Mouse (Mus musculus): ENCODE results near the gene Serpina3c. TPM values are rescaled to one million over a fixed set of nuclear protein-coding genes. Genes with fewer than 3 reads are reported as not detected.

Gene Serpina3c
- under 1 TPM; 0.23 to 0.37 TPM for total RNA-seq (2021)
- long read RNA-seq, experiment 1 = 0 reads
- long read RNA-seq, experiment 2 = 0 reads

DNA sequence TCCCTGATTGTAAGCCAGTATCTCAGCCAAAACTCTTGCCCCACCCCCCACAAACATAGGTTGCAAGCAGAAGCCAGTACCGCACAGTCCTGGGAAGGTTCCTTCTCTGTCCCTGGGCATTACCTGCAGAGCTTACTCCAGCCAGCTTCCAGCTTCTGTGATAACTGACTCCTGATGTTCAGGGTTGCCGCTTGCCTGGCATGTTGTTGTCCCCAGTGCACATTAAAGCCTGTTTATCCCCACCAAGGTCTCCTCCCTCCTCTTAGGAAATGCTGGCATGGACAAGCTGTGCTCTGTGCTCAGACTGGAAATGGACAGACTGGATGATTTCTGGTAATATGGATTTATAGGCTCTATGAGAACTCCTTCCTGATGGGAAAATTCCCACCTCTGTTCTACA lies at the start of gene Serpina3c:
Gene Serpina3c, minus strand, starts transcription at position 215 of the 400 bp plus-strand sequence.
- no peak for DNase-seq (ENCODE audit: low spot score in 2 of 2)
- Histone ChIP-seq H3K4me3 (no peak within 1 kb of the TSS), H3K27ac (no peak within 1 kb of the TSS)
- no peak for TF ChIP-seq CTCF (conservative IDR thresholded peaks at IDR 0.05)

DNA sequence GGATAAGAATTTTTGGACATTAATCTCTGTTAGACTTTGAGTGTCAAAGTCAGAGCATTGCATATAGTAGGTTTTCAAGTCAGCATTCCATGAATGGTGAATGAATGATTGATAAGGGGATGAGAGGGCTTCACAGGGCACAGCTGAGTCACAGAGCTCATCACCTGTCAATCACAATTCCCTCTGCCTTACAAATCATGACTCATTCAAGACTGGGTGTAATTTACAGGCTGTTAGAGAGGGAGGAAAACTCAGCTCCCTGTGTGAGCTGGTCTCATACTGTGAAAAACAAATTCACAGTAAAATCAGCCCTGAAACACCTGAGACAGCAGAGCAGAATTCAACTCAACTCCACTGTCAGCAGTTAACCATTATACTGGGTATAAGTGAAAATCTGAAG lies 37.2 kb upstream of the Serpina3c start:
- no peak for DNase-seq (ENCODE audit: low spot score in 2 of 2)
- TF ChIP-seq CTCF (conservative IDR thresholded peaks at IDR 0.05) = no peak
- no peak overlapping the region for H3K27ac ChIP-seq
- H3K4me3 ChIP-seq = no peak overlapping the region

DNA sequence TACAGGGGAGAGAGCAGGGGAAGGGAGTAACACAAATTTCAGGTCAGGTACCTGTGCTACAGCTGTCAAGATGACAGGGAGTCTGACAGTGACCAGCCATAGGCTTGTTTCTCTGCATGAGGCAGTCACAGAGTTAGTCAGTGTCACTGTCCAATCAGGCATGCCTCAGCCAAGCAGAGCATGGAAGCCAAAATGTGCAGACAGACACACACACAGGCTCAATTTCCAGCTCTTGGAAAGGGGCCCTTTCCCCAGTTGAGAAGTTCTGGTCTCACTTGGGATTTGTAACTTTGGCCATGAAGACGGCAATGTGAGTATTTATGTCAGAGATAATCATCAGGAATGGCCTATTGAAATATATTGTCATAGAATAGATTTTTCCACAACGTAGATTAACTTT lies 35.6 kb upstream of the Serpina3c start:
- Histone ChIP-seq H3K27ac (no peak overlapping the region), H3K4me3 (no peak overlapping the region)
- DNase-seq (ENCODE audit: low spot score in 2 of 2) = no peak
- no peak for TF ChIP-seq CTCF (conservative IDR thresholded peaks at IDR 0.05)

DNA sequence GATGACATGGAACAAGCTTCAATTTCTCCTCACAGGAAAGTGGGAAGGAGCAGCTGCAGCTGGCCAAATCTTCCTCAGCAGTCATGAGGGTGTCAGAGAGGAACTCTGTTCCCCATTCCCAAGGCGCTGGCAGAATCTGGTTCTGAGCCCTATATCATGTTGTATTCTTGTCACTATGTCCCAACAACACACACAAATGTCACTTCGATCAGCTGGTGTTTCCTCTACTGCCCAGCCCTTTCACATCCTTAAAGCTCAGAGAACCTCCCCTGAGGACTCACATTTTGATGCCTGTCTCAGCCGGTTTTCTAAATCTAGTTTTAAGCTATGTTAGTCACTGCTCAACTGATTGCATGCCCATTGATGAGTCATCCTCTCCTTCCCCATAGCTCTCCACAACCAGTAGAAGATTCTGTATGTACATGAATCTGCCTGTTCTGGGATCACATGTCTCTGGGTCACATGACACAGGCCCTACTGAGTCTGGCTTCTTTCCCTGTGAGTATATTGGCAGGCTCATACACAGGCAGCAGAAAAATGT lies 32.4 kb upstream of the Serpina3c start:
- Histone ChIP-seq H3K27ac (no peak overlapping the region), H3K4me3 (no peak overlapping the region)
- DNase-seq (ENCODE audit: low spot score in 2 of 2) = peak in 1 of 2 experiments; percentile 16
- TF ChIP-seq CTCF (conservative IDR thresholded peaks at IDR 0.05) = no peak

DNA sequence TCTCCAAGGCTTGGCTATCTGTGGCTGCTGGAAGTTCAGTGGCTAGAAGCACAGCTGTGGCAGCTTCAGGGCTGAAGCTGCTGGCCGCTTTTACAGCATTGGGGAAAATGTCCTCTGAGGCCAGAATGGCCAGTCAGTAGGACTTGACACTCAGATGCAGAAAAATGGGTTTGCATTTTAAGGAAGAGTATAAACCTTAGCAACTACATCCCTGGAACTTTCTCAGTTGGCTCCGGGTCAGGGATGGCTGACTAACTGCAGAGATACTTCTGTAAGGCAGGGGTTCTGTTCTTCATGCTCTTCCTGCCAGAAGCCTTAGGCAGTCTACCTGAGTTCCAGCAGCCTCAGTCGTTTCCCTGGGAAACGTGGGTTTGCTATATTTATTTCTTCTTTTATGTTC lies 31.4 kb upstream of the Serpina3c start:
- H3K4me3 ChIP-seq = no peak overlapping the region
- H3K27ac ChIP-seq = no peak overlapping the region
- no peak for TF ChIP-seq CTCF (conservative IDR thresholded peaks at IDR 0.05)
- no peak for DNase-seq (ENCODE audit: low spot score in 2 of 2)

DNA sequence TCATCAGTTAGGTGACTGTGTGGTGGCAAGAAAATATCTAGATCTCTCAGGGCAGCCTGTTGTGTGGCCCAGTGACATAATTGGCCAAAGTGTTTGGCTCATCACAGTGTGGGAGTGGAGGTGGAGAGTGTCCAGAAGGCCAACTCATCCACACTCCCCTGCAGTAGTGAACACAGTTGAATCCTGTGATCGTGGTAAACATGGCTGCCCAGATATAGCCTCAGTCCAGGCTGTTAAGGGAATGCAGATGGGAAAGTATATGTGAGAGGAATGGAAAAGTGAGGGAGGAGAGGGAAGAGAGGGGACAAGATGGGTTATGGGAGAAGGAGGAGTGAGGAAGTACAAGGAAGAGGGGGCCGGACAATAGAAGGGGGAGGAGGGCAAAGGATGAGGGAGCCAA lies 25.3 kb upstream of the Serpina3c start:
- no peak for TF ChIP-seq CTCF (conservative IDR thresholded peaks at IDR 0.05)
- no peak overlapping the region for H3K4me3 ChIP-seq
- no peak for DNase-seq (ENCODE audit: low spot score in 2 of 2)
- no peak overlapping the region for H3K27ac ChIP-seq

DNA sequence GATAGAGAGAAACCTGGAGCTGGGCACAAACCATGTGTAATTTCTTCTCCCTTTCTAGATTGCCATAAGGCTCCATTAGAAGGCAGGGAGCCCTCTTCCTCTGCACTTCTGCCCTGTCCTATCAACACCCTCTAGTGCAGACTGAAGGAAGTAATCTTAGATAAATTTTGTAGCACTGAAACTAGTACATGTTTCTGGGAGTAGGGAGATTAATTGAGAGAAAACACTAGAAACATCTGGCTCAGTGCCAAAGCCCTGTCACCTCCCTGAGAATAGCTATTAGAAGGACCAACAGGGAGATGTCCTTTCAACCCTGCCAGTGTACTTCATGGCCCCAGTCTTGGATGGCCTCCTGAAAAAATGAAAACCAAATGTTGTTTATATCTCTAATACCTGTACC lies 24.9 kb upstream of the Serpina3c start:
- no peak for DNase-seq (ENCODE audit: low spot score in 2 of 2)
- no peak overlapping the region for H3K4me3 ChIP-seq
- 0 out of 2 replicates have a peak, but pooled peaks have one; percentile 8 for TF ChIP-seq CTCF (conservative IDR thresholded peaks at IDR 0.05)
- H3K27ac ChIP-seq = no peak overlapping the region

DNA sequence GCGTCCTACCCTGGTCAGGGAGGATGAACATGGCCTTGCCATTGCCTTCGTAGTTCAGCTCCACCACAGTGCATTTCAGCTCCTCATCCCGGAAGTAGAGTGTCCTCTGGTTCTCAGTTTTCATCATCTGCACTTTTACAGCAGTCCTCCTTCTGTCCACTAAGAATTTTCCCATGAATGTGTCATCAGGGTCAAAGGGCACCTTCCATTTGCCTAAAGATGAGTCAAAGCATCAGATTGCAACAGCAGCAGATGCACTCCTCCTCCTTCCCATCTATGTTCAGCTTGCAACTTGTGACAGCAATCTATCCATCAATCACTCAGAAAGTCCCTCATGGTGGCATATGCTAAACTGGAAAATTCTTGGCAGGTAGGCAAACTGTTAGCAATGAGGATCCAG lies 22.0 kb upstream of the Serpina3c start:
- Histone ChIP-seq H3K4me3 (no peak overlapping the region), H3K27ac (no peak overlapping the region)
- TF ChIP-seq CTCF (conservative IDR thresholded peaks at IDR 0.05) = no peak
- DNase-seq (ENCODE audit: low spot score in 2 of 2) = peak in 1 of 2 experiments; percentile 43

DNA sequence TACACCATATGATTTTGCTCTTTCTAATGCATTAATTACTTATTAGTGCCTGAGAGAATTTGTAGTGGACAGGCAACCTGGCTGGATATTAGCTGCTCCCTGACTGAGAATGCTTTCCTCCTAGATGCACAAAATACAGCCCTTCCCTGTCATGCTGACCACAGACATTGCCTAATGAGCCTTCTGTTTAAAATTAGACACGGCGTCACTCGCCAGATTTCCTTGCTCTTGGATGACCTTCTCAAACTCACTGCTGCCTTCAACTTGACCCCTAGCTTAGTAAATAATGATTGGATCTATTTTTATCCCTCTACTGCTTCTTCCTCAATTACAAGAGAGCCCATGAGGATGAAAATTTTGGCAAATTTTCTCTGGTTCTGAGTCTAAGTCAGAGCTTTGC lies 21.1 kb upstream of the Serpina3c start:
- DNase-seq (ENCODE audit: low spot score in 2 of 2) = no peak
- no peak for TF ChIP-seq CTCF (conservative IDR thresholded peaks at IDR 0.05)
- no peak overlapping the region for H3K27ac ChIP-seq
- no peak overlapping the region for H3K4me3 ChIP-seq

DNA sequence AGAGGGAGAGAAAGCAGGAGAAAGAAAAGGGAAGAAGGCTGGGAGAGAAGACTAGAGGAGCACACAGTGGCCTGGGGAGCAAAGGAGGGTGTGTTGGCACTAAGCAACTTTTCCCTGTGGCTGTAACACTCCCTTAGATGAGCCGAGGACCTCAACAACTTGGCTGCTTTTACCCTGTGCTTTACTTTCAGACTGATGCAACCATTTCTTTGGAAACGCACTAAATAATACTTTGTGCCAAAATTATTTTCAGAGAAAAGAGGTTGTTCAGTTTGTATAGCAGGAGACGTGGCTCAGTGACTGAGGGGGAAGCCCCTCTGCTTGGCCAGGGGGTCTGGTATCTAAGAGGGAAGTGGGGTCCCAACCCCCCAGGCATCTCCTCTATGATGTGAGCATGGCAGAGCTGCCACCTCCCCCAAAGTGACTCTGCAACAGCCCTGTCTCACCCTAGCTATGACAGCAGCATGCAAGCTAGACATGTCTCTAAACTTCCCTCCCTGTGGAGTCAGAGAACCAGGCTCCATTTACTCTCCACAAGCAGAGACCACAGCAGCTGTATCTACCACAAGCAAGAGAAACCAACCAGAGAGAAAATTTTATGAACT lies 527 bp downstream of the Serpina3c start:
- Histone ChIP-seq H3K4me3 (no peak overlapping the region), H3K27ac (no peak overlapping the region)
- DNase-seq (ENCODE audit: low spot score in 2 of 2) = no peak
- TF ChIP-seq CTCF (conservative IDR thresholded peaks at IDR 0.05) = no peak

DNA sequence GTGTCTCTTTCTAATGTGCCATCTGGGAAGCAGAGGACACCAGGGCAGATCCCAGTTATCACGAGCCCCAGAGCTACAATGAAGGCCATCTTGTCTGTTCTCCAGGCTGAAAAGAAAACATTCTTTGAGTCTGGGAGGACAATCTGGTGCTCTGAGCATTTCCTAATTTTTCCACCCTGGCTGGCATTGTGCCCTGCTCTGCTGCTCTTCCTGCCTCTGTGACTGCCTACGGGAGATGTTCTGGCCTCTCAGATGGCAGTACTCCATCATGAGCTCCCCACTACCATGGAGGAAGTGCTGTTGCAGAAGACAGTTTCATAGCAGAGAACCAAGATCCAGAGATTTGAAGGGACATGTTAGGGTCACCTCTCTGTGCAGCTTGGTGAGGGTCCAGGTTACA lies 1.7 kb downstream of the Serpina3c start:
- Histone ChIP-seq H3K4me3 (no peak overlapping the region), H3K27ac (no peak overlapping the region)
- no peak for TF ChIP-seq CTCF (conservative IDR thresholded peaks at IDR 0.05)
- DNase-seq (ENCODE audit: low spot score in 2 of 2) = peak; percentile 16 to 23

DNA sequence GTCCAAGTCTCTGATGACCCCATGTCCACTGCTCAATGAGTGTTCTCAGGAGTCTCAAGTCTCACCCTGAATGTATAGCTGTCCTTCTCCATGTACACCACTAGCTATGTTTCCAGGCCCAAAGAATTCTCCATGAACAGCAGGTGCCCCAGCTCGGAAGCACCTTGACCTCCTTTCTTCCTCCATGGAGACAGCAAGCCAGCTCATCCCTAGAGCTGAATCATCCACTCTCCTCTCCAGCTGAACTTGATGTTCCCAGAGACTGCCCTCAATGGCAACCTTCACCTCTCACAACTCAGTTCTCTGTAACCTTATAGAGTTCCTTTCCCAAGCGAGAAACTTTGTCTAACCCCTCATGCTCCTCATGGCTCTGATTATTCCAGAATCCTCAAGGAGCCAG lies 8.1 kb downstream of the Serpina3c start:
- TF ChIP-seq CTCF (conservative IDR thresholded peaks at IDR 0.05) = no peak
- H3K4me3 ChIP-seq = no peak overlapping the region
- no peak for DNase-seq (ENCODE audit: low spot score in 2 of 2)
- no peak overlapping the region for H3K27ac ChIP-seq

DNA sequence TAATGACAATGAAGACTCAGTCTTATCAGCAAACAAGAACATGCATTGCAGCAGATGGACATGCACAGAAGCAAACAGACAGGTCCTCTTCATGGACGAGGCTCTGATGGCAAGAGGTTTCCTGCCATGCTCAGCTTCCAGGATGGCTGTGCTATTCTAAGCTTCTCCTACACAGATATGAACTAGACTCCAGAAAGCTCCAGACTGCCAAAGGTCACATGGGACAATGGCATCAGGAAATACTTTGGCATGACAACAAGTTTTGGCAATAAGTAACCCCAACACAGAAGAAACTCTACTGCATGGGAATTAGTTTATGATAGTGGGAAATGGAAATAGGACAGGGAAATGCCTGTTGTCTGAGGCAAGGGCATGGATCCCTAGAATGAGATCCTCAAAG lies 10.4 kb downstream of the Serpina3c start:
- H3K4me3 ChIP-seq = no peak overlapping the region
- no peak overlapping the region for H3K27ac ChIP-seq
- TF ChIP-seq CTCF (conservative IDR thresholded peaks at IDR 0.05) = no peak
- DNase-seq (ENCODE audit: low spot score in 2 of 2) = no peak

DNA sequence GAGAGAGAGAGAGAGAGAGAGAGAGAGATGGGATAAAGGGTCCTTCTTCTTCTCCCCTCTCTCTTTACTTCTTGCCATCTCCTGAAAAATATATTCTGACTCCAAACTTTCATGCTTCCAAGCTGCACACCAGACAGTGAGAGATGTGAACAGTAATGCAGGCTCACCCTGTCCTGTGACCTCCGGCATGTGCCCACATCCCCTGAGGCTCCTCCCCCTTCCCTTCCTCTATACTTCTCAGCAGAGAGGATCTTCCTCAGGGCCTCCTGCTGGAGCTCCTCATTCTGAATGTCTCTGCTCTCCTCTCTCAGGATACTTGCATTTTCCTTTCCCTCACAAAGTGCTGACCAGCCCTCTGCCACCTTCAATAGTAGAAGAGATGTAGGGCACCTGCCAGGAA lies 11.2 kb downstream of the Serpina3c start:
- H3K27ac ChIP-seq = no peak overlapping the region
- no peak for DNase-seq (ENCODE audit: low spot score in 2 of 2)
- no peak for TF ChIP-seq CTCF (conservative IDR thresholded peaks at IDR 0.05)
- no peak overlapping the region for H3K4me3 ChIP-seq

Measured in layer of hippocampus, adult 2 months (tissue).